Mouse (Mus musculus) retina, postnatal 1 day (tissue): Measurements from ENCODE around the gene Bpifb9b.
A peak's percentile ranks its signal among the peaks of the same experiment; 100 is the strongest.
"Not testable (repeated sequence)": the region's sequence is repeated elsewhere in the genome, so short reads cannot be mapped to it uniquely, and the experiment has no call there.

Experiments
- DNase-seq: peaks from one replicate; pipeline ENCODE4 v3.0.0-alpha.2; 2012

Bpifb9b gene

GRCm38 (mm10) chr2:154306927-154307326 is at the start of gene Bpifb9b:
Bpifb9b (plus strand) TSS chr2:154307227.
- DNase-seq, result not testable (repeated sequence)

- DNase-seq, result not testable (repeated sequence)
Observed at GRCm38 (mm10) chr2:154257554-154257953, 49.5 kb upstream of the Bpifb9b start, which contains the start of gene Bpifb9a. Bpifb9a (plus strand) TSS chr2:154257854.

GRCm38 (mm10) chr2:154264397-154264796 is 42.6 kb upstream of the Bpifb9b start:
- not testable (repeated sequence) for DNase-seq

GRCm38 (mm10) chr2:154291866-154292265 is 15.2 kb upstream of the Bpifb9b start:
- DNase-seq, result not testable (repeated sequence)

DNA sequence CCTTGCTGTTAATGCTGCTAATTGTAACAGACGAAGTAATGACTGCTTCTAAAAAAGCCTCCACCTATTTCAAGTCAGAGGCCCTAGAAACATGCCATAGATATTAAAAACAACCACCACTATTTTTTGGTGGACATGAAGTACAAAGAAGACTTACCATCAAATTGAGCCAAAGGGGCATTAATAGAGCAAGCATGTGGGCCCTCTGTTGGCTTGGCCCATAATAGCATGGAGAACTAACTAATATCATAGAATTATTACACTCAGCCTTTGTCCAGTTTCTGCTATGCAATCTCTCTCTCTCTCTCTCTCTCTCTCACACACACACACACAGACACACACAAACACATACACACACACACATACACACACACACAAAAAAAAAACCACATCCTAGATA is 14.2 kb upstream of the Bpifb9b start:
- DNase-seq, result no peak

DNA sequence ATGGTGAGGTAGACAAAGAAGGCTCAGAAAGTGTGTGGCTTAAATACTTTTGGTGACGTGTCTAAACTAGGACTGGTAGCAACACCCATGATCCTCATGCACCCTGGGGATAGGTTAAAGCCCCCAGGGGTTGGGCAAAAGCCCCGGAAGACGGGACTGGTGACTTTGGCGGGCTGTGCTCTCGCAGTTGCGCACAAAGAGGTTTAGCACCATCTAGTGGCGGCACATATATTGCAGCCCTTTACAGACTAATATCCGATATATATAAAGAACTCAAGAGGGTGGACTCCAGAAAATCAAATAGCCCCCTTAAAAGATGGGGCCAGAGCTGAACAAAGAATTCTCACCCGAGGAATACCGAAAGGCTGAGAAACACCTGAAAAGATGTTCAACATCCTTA is 12.3 kb upstream of the Bpifb9b start:
- peak; percentile 76 for DNase-seq

- DNase-seq, result peak; percentile 82
Observed at GRCm38 (mm10) chr2:154300496-154300895, 6.5 kb upstream of the Bpifb9b start.

- no peak for DNase-seq
Observed at GRCm38 (mm10) chr2:154301763-154302162, 5.3 kb upstream of the Bpifb9b start.

DNA sequence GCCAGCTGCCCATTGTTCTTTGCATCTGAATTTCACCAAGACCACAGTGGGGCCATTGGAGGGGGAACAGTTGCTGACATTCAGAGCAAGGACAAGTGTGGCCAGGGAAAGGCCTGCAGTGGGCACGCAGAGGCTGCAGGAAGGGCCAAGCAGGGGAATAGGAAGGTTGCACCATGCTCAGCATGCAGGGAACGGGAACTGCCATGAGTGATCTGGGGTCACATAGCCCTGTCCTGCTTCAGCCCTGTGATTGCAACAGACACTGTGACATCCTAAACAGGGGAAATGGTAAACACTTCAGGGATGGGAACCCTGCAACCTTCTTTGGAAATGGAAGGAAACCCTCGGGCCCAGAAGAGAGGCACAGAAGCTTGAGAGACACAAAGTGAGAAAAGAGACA is 2.4 kb upstream of the Bpifb9b start:
- DNase-seq, result not testable (repeated sequence)

GRCm38 (mm10) chr2:154313771-154314170 is 6.7 kb downstream of the Bpifb9b start:
- DNase-seq, result not testable (repeated sequence)

GRCm38 (mm10) chr2:154326852-154327251 is 19.8 kb downstream of the Bpifb9b start:
- DNase-seq, result no peak

DNA sequence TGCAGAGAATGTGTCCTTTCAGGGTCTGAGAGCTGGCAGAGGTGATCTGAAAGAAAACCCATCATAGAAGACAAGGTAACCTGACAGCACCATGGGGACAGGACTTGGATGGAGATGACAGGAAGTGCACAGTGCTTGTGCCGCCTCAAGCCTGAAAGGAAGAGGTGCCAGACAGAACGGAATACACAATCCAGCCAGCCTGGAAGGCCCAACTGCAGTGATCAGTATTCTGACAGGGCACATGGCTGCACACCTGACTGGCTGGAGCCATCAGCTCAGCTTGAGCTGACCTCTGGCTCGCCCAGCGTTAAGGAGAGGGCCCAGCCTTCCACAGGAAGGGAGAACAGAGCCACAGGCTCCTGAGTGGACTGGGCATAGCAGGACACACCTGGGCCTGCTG is 28.5 kb downstream of the Bpifb9b start:
- no peak for DNase-seq

DNA sequence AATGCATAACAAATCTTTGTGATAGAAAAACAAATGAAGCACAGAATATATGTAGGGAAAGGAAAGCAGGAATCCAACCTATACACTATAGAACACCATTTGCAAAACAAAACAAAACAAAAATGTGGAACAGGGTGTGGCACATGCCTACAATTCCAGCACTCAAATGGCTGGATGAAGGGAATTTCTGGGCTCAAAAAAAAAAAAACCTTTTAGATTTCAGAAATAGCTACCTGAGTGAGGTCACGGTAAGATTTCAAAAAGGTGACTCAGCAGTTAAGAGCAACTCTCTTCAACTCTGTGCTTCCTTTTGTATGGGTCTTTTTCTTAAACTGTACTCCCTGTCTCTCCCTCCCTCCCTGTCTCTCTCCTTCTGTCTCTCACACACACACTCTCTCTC is 31.1 kb downstream of the Bpifb9b start:
- DNase-seq, result no peak

- DNase-seq, result no peak
Observed at GRCm38 (mm10) chr2:154339356-154339755, 32.3 kb downstream of the Bpifb9b start.

GRCm38 (mm10) chr2:154348152-154348551 is 41.1 kb downstream of the Bpifb9b start:
- no peak for DNase-seq

- peak; percentile 27 for DNase-seq
Observed at GRCm38 (mm10) chr2:154354000-154354425, 47.0 kb downstream of the Bpifb9b start.

DNA sequence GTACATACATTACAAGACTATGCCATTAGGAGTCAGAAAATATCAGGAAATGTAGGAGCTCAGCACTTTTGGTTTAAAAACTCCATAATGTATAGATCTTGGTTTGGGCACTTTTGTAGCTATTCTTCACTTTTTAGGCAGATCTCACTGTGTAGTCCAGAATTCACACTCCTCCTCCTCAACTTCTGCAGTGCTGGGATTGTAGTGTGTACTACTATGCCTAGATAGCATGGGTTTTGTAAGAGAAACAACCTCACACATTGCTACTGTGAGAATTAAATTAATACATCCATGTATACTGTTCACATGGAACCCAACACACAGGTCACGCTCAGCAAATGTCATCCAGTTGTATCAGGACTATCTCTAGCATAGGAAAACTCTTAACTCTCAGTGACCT is 60.5 kb downstream of the Bpifb9b start:
- no peak for DNase-seq
